Mouse (Mus musculus) liver, embryonic 14.5 days (tissue): ENCODE measurements around the gene Ppp1r16b. TPM values are rescaled to one million over a fixed set of nuclear protein-coding genes. Genes with fewer than 3 reads are reported as not detected.

Experiments
- ATAC-seq: fragments of 200-750 bp; cut with Nextera tagmentation; 2 replicates; pipeline ENCODE4 v1.8.0; 2017; ENCODE audit warnings: moderate number of reproducible peaks, mild to moderate bottlenecking, moderate library complexity; ENCODE audit not compliant: insufficient read depth
- DNase-seq, 3 experiments: peaks; one replicate each; pipeline ENCODE4 v3.0.0-alpha.2; 2012 to 2013; ENCODE audit warnings: low read depth in 3 of 3, low spot score in 3 of 3
- H3K27ac ChIP-seq: fragments of 300-500 bp; sonication (generic); 2 replicates; pipeline ENCODE4 v1.5.1; 2014; ENCODE audit warnings: moderate library complexity, mild to moderate bottlenecking, control low read depth, inconsistent platforms
- H3K27me3 ChIP-seq: fragments of 300-500 bp; sonication (generic); 2 replicates; pipeline ENCODE4 v1.6.1; 2014; ENCODE audit warnings: mild to moderate bottlenecking, low read length, moderate library complexity; ENCODE audit not compliant: control insufficient read depth, insufficient read depth
- H3K36me3 ChIP-seq: fragments of 300-500 bp; sonication (generic); replicated peaks from 2 replicates; pipeline ENCODE4 v1.6.1; 2014; ENCODE audit warnings: low read depth; ENCODE audit not compliant: control insufficient read depth, insufficient read depth
- H3K4me1 ChIP-seq, 2 experiments: fragments of 200-500 bp in 1 of 2; fragments of 300-500 bp in 1 of 2; sonication (generic) in 1 of 2; replicated peaks; 2 replicates each; pipeline ENCODE4 v1.6.1; 2012 to 2014; ENCODE audit warnings: antibody characterized with exemption in 1 of 2, inconsistent platforms in 1 of 2, low read length in 1 of 2; ENCODE audit not compliant: control insufficient read depth in 2 of 2, insufficient read depth in 2 of 2
- H3K4me2 ChIP-seq: fragments of 300-500 bp; sonication (generic); 2 replicates; pipeline ENCODE4 v1.6.1; 2014; ENCODE audit warnings: low read depth, mild to moderate bottlenecking, control low read depth, moderate library complexity
- H3K4me3 ChIP-seq, 2 experiments: fragments of 200-500 bp in 1 of 2; fragments of 300-500 bp in 1 of 2; sonication (generic) in 1 of 2; 2 replicates each; pipeline ENCODE4 v1.5.1; 2012 to 2014; ENCODE audit warnings: low read depth in 2 of 2, low read length in 2 of 2, mild to moderate bottlenecking in 2 of 2, control low read depth in 1 of 2, inconsistent platforms in 1 of 2, moderate library complexity in 1 of 2; ENCODE audit not compliant: insufficient read depth in 1 of 2
- H3K9ac ChIP-seq: fragments of 300-500 bp; sonication (generic); replicated peaks from 2 replicates; pipeline ENCODE4 v1.6.1; 2014; ENCODE audit warnings: mild to moderate bottlenecking, control low read depth, moderate library complexity
- H3K9me3 ChIP-seq: fragments of 300-500 bp; sonication (generic); 2 replicates; pipeline ENCODE4 v1.6.1; 2016; ENCODE audit warnings: low read length, mixed read lengths; ENCODE audit not compliant: control insufficient read depth
- CTCF ChIP-seq: IDR thresholded peaks from 2 replicates; pipeline ENCODE4 v1.5.1; 2016; ENCODE audit warnings: antibody characterized with exemption, low read depth, control low read depth
- EP300 ChIP-seq: IDR thresholded peaks from 2 replicates; pipeline ENCODE4 v1.6.1; 2016; ENCODE audit warnings: antibody characterized with exemption, low read depth
- WGBS: fragments of 180-500 bp; shearing (Covaris S2); extraction: QIAGEN DNeasy Blood & Tissue Kit; methylation state at CpG from one replicate; pipeline ENCODE4 v1.1.7; 2014; ENCODE audit not compliant: insufficient replicate concordance; 5-methylcytosine and 5-hydroxymethylcytosine counted together
- polyA plus RNA-seq, 2 experiments: library from polyadenylated mRNA; depleted of rRNA in 1 of 2; stranded (reverse) in 1 of 2; unstranded in 1 of 2; fragments of >200 nt; fragmentation: Nextera tagmentation in 1 of 2; extraction: Ambion mirVana in 1 of 2; gene quantifications; 2 replicates each; pipeline versions ENCODE4 v1.2.1 to v1.2.3; 2012 to 2014

Ppp1r16b gene
- polyA plus RNA-seq, 2 experiments: 0.30 to 0.74 TPM

DNA sequence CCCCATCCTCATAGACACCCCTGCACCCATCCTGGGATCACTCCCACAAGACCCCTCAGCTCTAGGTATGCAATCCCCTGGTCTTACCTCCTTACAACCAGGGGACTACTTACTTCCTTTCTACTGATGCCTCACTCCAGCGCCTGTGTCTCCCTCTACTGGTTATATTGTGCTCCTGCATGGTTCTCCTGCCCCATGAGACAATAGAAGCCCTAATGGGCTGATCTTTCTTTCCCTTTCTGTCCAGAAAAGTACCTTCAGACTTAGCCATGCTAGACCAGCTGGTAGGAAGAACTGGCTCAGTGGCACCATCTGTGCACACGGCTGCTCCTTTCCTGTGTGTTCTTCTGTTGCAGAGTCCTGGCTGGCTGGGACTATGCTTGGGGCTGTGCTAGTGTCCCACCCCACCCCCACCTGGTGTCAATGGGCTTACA lies 79.9 kb downstream of the Ppp1r16b start:
- no peak for DNase-seq
- no peak overlapping the region for H3K4me2 ChIP-seq
- 7% methylated on average over 2 of the region's 2 CpGs for WGBS
- no peaks in the 10 kb centered on the region for H3K36me3 ChIP-seq
- TF ChIP-seq EP300 (no peak), CTCF (peak; percentile 75)
- H3K4me3 ChIP-seq: no peak overlapping the region
- no peaks in the 10 kb centered on the region for H3K9me3 ChIP-seq
- H3K9ac ChIP-seq: no peak overlapping the region
- H3K27ac ChIP-seq: no peak overlapping the region
- no peaks in the 10 kb centered on the region for H3K4me1 ChIP-seq
- no peaks in the 10 kb centered on the region for H3K27me3 ChIP-seq
- ATAC-seq: 0 out of 2 replicates have a peak, but pooled peaks have one; percentile 11

GRCm38 (mm10) chr2:158746164-158746563 lies 81.0 kb downstream of the Ppp1r16b start:
- no peak overlapping the region for H3K4me2 ChIP-seq
- no peaks in the 10 kb centered on the region for H3K27me3 ChIP-seq
- H3K9ac ChIP-seq: no peak overlapping the region
- DNase-seq (no peak), ATAC-seq (no peak)
- TF ChIP-seq EP300 (no peak), CTCF (no peak)
- no peak overlapping the region for H3K4me3 ChIP-seq
- no peaks in the 10 kb centered on the region for H3K36me3 ChIP-seq
- no peaks in the 10 kb centered on the region for H3K9me3 ChIP-seq
- 50% methylated on average over 11 of the region's 11 CpGs for WGBS
- no peaks in the 10 kb centered on the region for H3K4me1 ChIP-seq
- H3K27ac ChIP-seq: no peak overlapping the region

GRCm38 (mm10) chr2:158749366-158749765 lies 84.2 kb downstream of the Ppp1r16b start:
- H3K4me1 ChIP-seq: no peaks in the 10 kb centered on the region
- H3K9ac ChIP-seq: no peak overlapping the region
- no peak for TF ChIP-seq CTCF
- H3K36me3 ChIP-seq: no peaks in the 10 kb centered on the region
- ATAC-seq (no peak), DNase-seq (no peak)
- no peaks in the 10 kb centered on the region for H3K9me3 ChIP-seq
- no peak overlapping the region for H3K4me3 ChIP-seq
- 78% methylated on average over 9 of the region's 9 CpGs for WGBS
- no peak overlapping the region for H3K27ac ChIP-seq
- no peak overlapping the region for H3K4me2 ChIP-seq
- no peaks in the 10 kb centered on the region for H3K27me3 ChIP-seq

GRCm38 (mm10) chr2:158760231-158760630 lies 95.0 kb downstream of the Ppp1r16b start:
- 60% methylated on average over 2 of the region's 2 CpGs for WGBS

GRCm38 (mm10) chr2:158762339-158762738 lies 97.1 kb downstream of the Ppp1r16b start:
- Histone ChIP-seq H3K4me2 (no peak overlapping the region), H3K9ac (no peak overlapping the region), H3K9me3 (no peaks in the 10 kb centered on the region), H3K4me1 (peaks cover 2 to 3% of the 10 kb centered on the region in 2 experiments), H3K36me3 (no peaks in the 10 kb centered on the region), H3K27me3 (no peaks in the 10 kb centered on the region), H3K4me3 (no peak overlapping the region), H3K27ac (no peak overlapping the region)
- DNase-seq: no peak
- TF ChIP-seq EP300 (no peak), CTCF (no peak)
- 62% methylated on average over 5 of the region's 5 CpGs for WGBS
- no peak for ATAC-seq

More at GRCm38 (mm10) chr2:158760231-158760630, 95.0 kb downstream of the Ppp1r16b start:
- Histone ChIP-seq H3K27me3 (no peaks in the 10 kb centered on the region), H3K9me3 (no peaks in the 10 kb centered on the region), H3K4me2 (no peak overlapping the region), H3K4me1 (0 out of 4 replicates have a peak, but pooled peaks cover 0 to 2% of the 10 kb centered on the region in 2 experiments), H3K36me3 (no peaks in the 10 kb centered on the region), H3K4me3 (no peak overlapping the region), H3K9ac (no peak overlapping the region), H3K27ac (no peak overlapping the region)
- DNase-seq (no peak), ATAC-seq (no peak)
- TF ChIP-seq CTCF (no peak), EP300 (no peak)
